Mouse (Mus musculus): ENCODE data around the gene Olfr491. TPM values are rescaled to one million over a fixed set of nuclear protein-coding genes. Genes with fewer than 3 reads are reported as not detected.

The Olfr491 gene
- not detected for polyA plus RNA-seq (2015; fragmentation: Illumina TruSeq; extraction: RNeasy Lipid Tissue Mini Kit (QIAGEN cat#74804); ENCODE audit: insufficient read depth, low read depth, low replicate concordance)

GRCm38 (mm10) chr7:108313151-108313550 lies at the start of gene Olfr491:
Olfr491 (plus strand) TSS chr7:108313451.

GRCm38 (mm10) chr7:108288834-108289233 lies 24.4 kb upstream of the Olfr491 start, which contains the start of gene Olfr490:
Olfr490 (minus strand) TSS chr7:108288934.

GRCm38 (mm10) chr7:108323574-108323973 lies 10.3 kb downstream of the Olfr491 start, which contains the start of gene Olfr492:
Olfr492 (minus strand) TSS chr7:108323674.

GRCm38 (mm10) chr7:108346879-108347278 lies 33.6 kb downstream of the Olfr491 start, which contains the start of gene Olfr493:
Olfr493 (minus strand) TSS chr7:108346979.

GRCm38 (mm10) chr7:108365035-108365434 lies 51.8 kb downstream of the Olfr491 start, which contains the start of gene Olfr494:
Olfr494 (plus strand) TSS chr7:108365335.

Other genes with a start within 250 kb of the Olfr491 start
- not detected for gene Olfr480, start 246.1 kb upstream of the Olfr491 start, polyA plus RNA-seq (2015; fragmentation: Illumina TruSeq; extraction: RNeasy Lipid Tissue Mini Kit (QIAGEN cat#74804); ENCODE audit: insufficient read depth, low read depth, low replicate concordance)
- gene Olfr481, start 233.6 kb upstream of the Olfr491 start, polyA plus RNA-seq (2015; fragmentation: Illumina TruSeq; extraction: RNeasy Lipid Tissue Mini Kit (QIAGEN cat#74804); ENCODE audit: insufficient read depth, low read depth, low replicate concordance), result not detected
- gene Olfr482, start 215.9 kb upstream of the Olfr491 start, polyA plus RNA-seq (2015; fragmentation: Illumina TruSeq; extraction: RNeasy Lipid Tissue Mini Kit (QIAGEN cat#74804); ENCODE audit: insufficient read depth, low read depth, low replicate concordance), result not detected
- not detected for gene Olfr483, start 212.6 kb upstream of the Olfr491 start, polyA plus RNA-seq (2015; fragmentation: Illumina TruSeq; extraction: RNeasy Lipid Tissue Mini Kit (QIAGEN cat#74804); ENCODE audit: insufficient read depth, low read depth, low replicate concordance)
- gene Olfr484, start 186.0 kb upstream of the Olfr491 start, polyA plus RNA-seq (2015; fragmentation: Illumina TruSeq; extraction: RNeasy Lipid Tissue Mini Kit (QIAGEN cat#74804); ENCODE audit: insufficient read depth, low read depth, low replicate concordance), result not detected
- not detected for gene Olfr485, start 153.6 kb upstream of the Olfr491 start, polyA plus RNA-seq (2015; fragmentation: Illumina TruSeq; extraction: RNeasy Lipid Tissue Mini Kit (QIAGEN cat#74804); ENCODE audit: insufficient read depth, low read depth, low replicate concordance)
- not detected for gene Olfr486, start 140.7 kb upstream of the Olfr491 start, polyA plus RNA-seq (2015; fragmentation: Illumina TruSeq; extraction: RNeasy Lipid Tissue Mini Kit (QIAGEN cat#74804); ENCODE audit: insufficient read depth, low read depth, low replicate concordance)
- not detected for gene Olfr487, start 98.8 kb upstream of the Olfr491 start, polyA plus RNA-seq (2015; fragmentation: Illumina TruSeq; extraction: RNeasy Lipid Tissue Mini Kit (QIAGEN cat#74804); ENCODE audit: insufficient read depth, low read depth, low replicate concordance)
- not detected for gene Olfr488, start 55.1 kb upstream of the Olfr491 start, polyA plus RNA-seq (2015; fragmentation: Illumina TruSeq; extraction: RNeasy Lipid Tissue Mini Kit (QIAGEN cat#74804); ENCODE audit: insufficient read depth, low read depth, low replicate concordance)
- gene Olfr490, start 24.5 kb upstream of the Olfr491 start, polyA plus RNA-seq (2015; fragmentation: Illumina TruSeq; extraction: RNeasy Lipid Tissue Mini Kit (QIAGEN cat#74804); ENCODE audit: insufficient read depth, low read depth, low replicate concordance), result not detected
- not detected for gene Olfr492, start 10.2 kb downstream of the Olfr491 start, polyA plus RNA-seq (2015; fragmentation: Illumina TruSeq; extraction: RNeasy Lipid Tissue Mini Kit (QIAGEN cat#74804); ENCODE audit: insufficient read depth, low read depth, low replicate concordance)
- not detected for gene Olfr493, start 33.5 kb downstream of the Olfr491 start, polyA plus RNA-seq (2015; fragmentation: Illumina TruSeq; extraction: RNeasy Lipid Tissue Mini Kit (QIAGEN cat#74804); ENCODE audit: insufficient read depth, low read depth, low replicate concordance)
- gene Olfr494, start 51.9 kb downstream of the Olfr491 start, polyA plus RNA-seq (2015; fragmentation: Illumina TruSeq; extraction: RNeasy Lipid Tissue Mini Kit (QIAGEN cat#74804); ENCODE audit: insufficient read depth, low read depth, low replicate concordance), result not detected
- not detected for gene Olfr495, start 79.7 kb downstream of the Olfr491 start, polyA plus RNA-seq (2015; fragmentation: Illumina TruSeq; extraction: RNeasy Lipid Tissue Mini Kit (QIAGEN cat#74804); ENCODE audit: insufficient read depth, low read depth, low replicate concordance)
- gene Olfr497, start 107.0 kb downstream of the Olfr491 start, polyA plus RNA-seq (2015; fragmentation: Illumina TruSeq; extraction: RNeasy Lipid Tissue Mini Kit (QIAGEN cat#74804); ENCODE audit: insufficient read depth, low read depth, low replicate concordance), result not detected
- not detected for gene Olfr498, start 151.9 kb downstream of the Olfr491 start, polyA plus RNA-seq (2015; fragmentation: Illumina TruSeq; extraction: RNeasy Lipid Tissue Mini Kit (QIAGEN cat#74804); ENCODE audit: insufficient read depth, low read depth, low replicate concordance)
- gene Olfr502, start 211.6 kb downstream of the Olfr491 start, polyA plus RNA-seq (2015; fragmentation: Illumina TruSeq; extraction: RNeasy Lipid Tissue Mini Kit (QIAGEN cat#74804); ENCODE audit: insufficient read depth, low read depth, low replicate concordance), result not detected
- gene Olfr503, start 231.1 kb downstream of the Olfr491 start, polyA plus RNA-seq (2015; fragmentation: Illumina TruSeq; extraction: RNeasy Lipid Tissue Mini Kit (QIAGEN cat#74804); ENCODE audit: insufficient read depth, low read depth, low replicate concordance), result not detected

All from pancreas, adult 10 weeks (tissue).